ENCODE assay signal across 23 mouse cellular contexts in the genomic region with DNA sequence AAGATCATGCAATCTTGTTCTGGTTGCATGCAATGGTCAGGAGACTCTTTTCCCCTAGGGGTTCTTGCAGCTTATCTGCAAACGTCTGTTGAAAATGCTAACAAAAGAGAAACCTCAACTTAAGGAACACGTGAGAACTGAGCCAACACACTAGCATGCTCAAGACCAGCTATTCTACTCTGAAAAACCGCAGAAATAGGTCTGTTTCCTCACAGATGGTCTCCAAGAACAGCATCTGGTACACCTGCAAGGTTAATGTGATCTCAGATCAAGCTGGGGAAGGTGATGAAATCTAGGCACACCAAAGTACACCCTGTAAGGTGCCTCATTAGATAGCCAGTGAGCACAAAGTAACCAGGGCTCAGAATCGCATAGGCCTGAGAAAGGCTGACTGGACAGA. TPM values are rescaled to one million over a fixed set of nuclear protein-coding genes. Genes with fewer than 3 reads are reported as not detected.
DNase-seq lines count a peak whose midpoint lies in the region; ATAC-seq lines count a peak whose summit lies in the region.
"Had no signal": no experiment of that assay in that cellular context is flagged by ENCODE, and none has a peak within 500 bp of the region (broad histone marks: within the 10 kb centered on the region; RNA-seq: fewer than 3 reads in every experiment).

No protein-coding gene starts in this region.

- DNase-seq in CD4-positive helper T cell, adult 2 months (ENCODE audit: low read depth, low spot score) = peak; percentile 54
- peak; percentile 63 for DNase-seq in thymus, postnatal 14 days
- DNase-seq in left cerebral cortex, postnatal 4 days = no peak
- no peak for DNase-seq in kidney, postnatal 10 days
- DNase-seq in cerebellum, postnatal 4 days (ENCODE audit: low spot score in 2 of 2) = no peak
- DNase-seq: adrenal gland, postnatal 25 days; cerebellum, adult 11-12 months; cerebellum, postnatal 14 days; gastrocnemius, postnatal 25 days; heart, adult 18-20 months; heart, postnatal 14 days; kidney, adult 2 months; layer of hippocampus, adult 9-11 months; liver, postnatal 0 days; lung, postnatal 36 days; retina, postnatal 1 day; right cerebral cortex, postnatal 14 days had no signal

- intact Hi-C loops in left cerebral cortex, postnatal 4 days (cut with DNase I) = no loop called here

- peak; percentile 19 for ATAC-seq in CD4-positive, CD25-positive, alpha-beta regulatory T cell, adult 4 months
- peak; percentile 4 for ATAC-seq in inflammation-experienced regulatory T-cells, adult 6 months
- ATAC-seq: forebrain, embryonic 14.5 days; intestine, embryonic 15.5 days; liver, embryonic 12.5 days; liver, postnatal 0 days; midbrain, embryonic 16.5 days had no signal

RNA-seq across cellular contexts. Expression of a gene that starts 11.0 kb away (rescaled TPM):
- 10 to 100 TPM; 37.2 to 45.8 TPM for polyA plus RNA-seq in CD4-positive, CD25-positive, alpha-beta regulatory T cell, adult 4 months (2017; shearing (Covaris generic))
- polyA plus RNA-seq in inflammation-experienced regulatory T-cells, adult 6 months (2017; shearing (Covaris generic)) = 10 to 100 TPM; 41.7 to 94.3 (median 61.0) TPM
- 10 to 100 TPM; 40.0 to 48.9 TPM for total RNA-seq in left cerebral cortex, postnatal 4 days (2021)

RNA-seq across cellular contexts. Expression of a gene that starts 56.5 kb away (rescaled TPM):
- polyA plus RNA-seq in CD4-positive, CD25-positive, alpha-beta regulatory T cell, adult 4 months (2017; shearing (Covaris generic)) = 10 to 100 TPM; 36.0 to 36.2 TPM
- 10 to 100 TPM; 44.3 to 47.1 (median 46.0) TPM for polyA plus RNA-seq in inflammation-experienced regulatory T-cells, adult 6 months (2017; shearing (Covaris generic))
- 100 to 1,000 TPM; 112 to 122 TPM for total RNA-seq in left cerebral cortex, postnatal 4 days (2021)

Comparison
In these comparisons a context has a peak if more than half of its experiments do, and no peak if none do; other contexts are left out.
1. DNase-seq: peak in CD4-positive helper T cell, adult 2 months (single experiment) and thymus, postnatal 14 days (single experiment); none in left cerebral cortex, postnatal 4 days (single experiment), kidney, postnatal 10 days (single experiment) and cerebellum, postnatal 4 days (0 of 2).